Mouse (Mus musculus) heart, embryonic 15.5 days (tissue): ENCODE measurements around the gene Gm5460. TPM values are rescaled to one million over a fixed set of nuclear protein-coding genes. Genes with fewer than 3 reads are reported as not detected.

Source experiments
- polyA plus RNA-seq: library from polyadenylated mRNA; unstranded; fragments of >200 nt; fragmentation: Nextera tagmentation; extraction: Ambion mirVana; gene quantifications from 2 replicates; pipeline ENCODE4 v1.2.1, GENCODE M21; 2015

Gene Gm5460
- polyA plus RNA-seq, 1 experiment from 2014 or later, result not detected

Other genes with a start within 250 kb of the Gm5460 start
- gene Gdf10, start 93.2 kb upstream of the Gm5460 start, polyA plus RNA-seq, result 7.1 and 17.1 TPM in 2 replicates
- 0.11 and 0.19 TPM in 2 replicates for gene Gdf2, start 75.7 kb upstream of the Gm5460 start, polyA plus RNA-seq
- gene Rbp3, start 62.8 kb upstream of the Gm5460 start, polyA plus RNA-seq, result 0.04 TPM in 1 of 2 replicates, not detected in the other
- gene Zfp488, start 38.0 kb upstream of the Gm5460 start, polyA plus RNA-seq, result 0.03 TPM in 1 of 2 replicates, not detected in the other
- gene Gm30083, start 1.6 kb upstream of the Gm5460 start, polyA plus RNA-seq, result not detected in 2 replicates
- gene Antxrl, start 35.9 kb downstream of the Gm5460 start, polyA plus RNA-seq, result not detected in 2 replicates
- 2.0 and 5.3 TPM in 2 replicates for gene Anxa8, start 69.2 kb downstream of the Gm5460 start, polyA plus RNA-seq
- gene A630023A22Rik, start 86.0 kb downstream of the Gm5460 start, polyA plus RNA-seq, result not detected in 2 replicates
- 0.13 and 0.15 TPM in 2 replicates for gene Npy4r, start 135.7 kb downstream of the Gm5460 start, polyA plus RNA-seq
- 0.10 and 0.11 TPM in 2 replicates for gene Gprin2, start 184.9 kb downstream of the Gm5460 start, polyA plus RNA-seq
- 0.35 and 0.77 TPM in 2 replicates for gene Syt15, start 202.8 kb downstream of the Gm5460 start, polyA plus RNA-seq